Mouse (Mus musculus) heart, adult 2 months (tissue): ENCODE measurements at regions not wholly inside any gene's neighbourhood (a gene's known extent, or its start where the extent isn't known, plus 50 kb on each side); places are given as distances from the start of the nearest gene placed in this dataset.

Experiments used
- CTCF ChIP-seq: fragments of 200-600 bp; IDR thresholded peaks from 2 replicates; pipeline ENCODE4 v1.8.1; 2022; ENCODE audit warnings: antibody characterized with exemption, mild to moderate bottlenecking, moderate library complexity
- POLR2A ChIP-seq: fragments of 200-500 bp; IDR thresholded peaks from 2 replicates; pipeline ENCODE4 v1.6.1; 2011; ENCODE audit warnings: mild to moderate bottlenecking, low read depth, low read length, control low read depth; ENCODE audit not compliant: insufficient read depth

DNA sequence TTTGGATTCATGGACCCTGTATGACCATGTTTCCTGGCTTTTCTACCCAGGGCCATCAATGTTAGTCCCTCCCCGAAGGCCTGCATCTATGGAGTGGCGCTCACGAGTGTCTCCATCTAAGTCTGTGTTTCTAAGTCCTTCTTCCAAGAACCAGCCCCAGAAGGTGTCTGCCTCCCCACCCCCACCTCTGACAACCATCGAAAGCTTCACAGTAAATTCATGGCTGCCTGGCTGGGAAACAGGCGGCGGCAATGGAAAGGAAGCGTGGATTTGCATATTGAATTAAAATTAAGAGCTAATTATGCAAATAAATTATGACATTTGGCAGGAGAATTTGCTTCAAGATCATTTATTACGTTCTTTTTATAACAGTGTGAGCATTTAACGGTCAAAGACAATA, 83.9 kb downstream of the Hif1an start:
- TF ChIP-seq CTCF = no peak
- no peak for TF ChIP-seq POLR2A
